In the genomic region with DNA sequence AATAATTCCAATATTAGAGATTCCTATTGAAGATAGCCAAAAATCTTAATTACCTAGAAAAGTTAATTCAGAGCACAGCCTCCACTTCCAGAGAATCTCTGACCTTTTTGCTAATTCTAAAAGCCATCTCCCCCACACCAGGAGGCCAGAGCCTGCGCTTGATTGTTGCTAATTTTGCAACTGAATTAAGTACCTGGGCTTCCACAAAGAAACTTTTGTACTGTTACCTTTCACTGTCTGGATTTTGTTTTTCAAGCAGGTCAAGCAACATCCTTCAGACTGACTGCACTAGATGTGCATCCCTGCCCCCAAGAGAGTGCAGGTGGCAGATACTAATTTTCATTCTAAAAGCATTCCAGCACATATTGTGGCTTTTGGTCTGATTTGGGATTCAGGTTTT, we compare ENCODE assay signal across 19 mouse cellular contexts.
DNase-seq lines count a peak whose midpoint lies in the region.
"Had no signal": no experiment of that assay in that cellular context is flagged by ENCODE, and none has a peak within 500 bp of the region (broad histone marks: within the 10 kb centered on the region; RNA-seq: fewer than 3 reads in every experiment).

No protein-coding gene starts in this region.

- DNase-seq in ES-CJ7 (ENCODE audit: low read depth, low spot score): peak; percentile 14
- DNase-seq in R1 (ENCODE audit: low read depth, low spot score): peak; percentile 53
- DNase-seq in ZHBTc4 (ENCODE audit: low read depth, low spot score): peak; percentile 11
- no peak for DNase-seq in cerebellum, postnatal 14 days
- DNase-seq in embryo, embryonic 10.5 days (ENCODE audit: low spot score): no peak
- no peak for DNase-seq in gastrocnemius, postnatal 10 days
- DNase-seq: adrenal gland, adult 2 months; adrenal gland, adult 8-10 months; adrenal gland, postnatal 10 days; adrenal gland, postnatal 14 days; adrenal gland, postnatal 25 days; adrenal gland, postnatal 36 days; B cell, adult 2 months; cerebellum, adult 11 months; cerebellum, adult 11-12 months; cerebellum, adult 18-20 months; cerebellum, adult 2 months; cerebellum, adult 8-10 months; cerebellum, adult 9-10 months had no signal

Comparison
In these comparisons a context has a peak if more than half of its experiments do, and no peak if none do; other contexts are left out.
1. DNase-seq: peak in ES-CJ7 (single experiment), R1 (single experiment) and ZHBTc4 (single experiment); none in cerebellum, postnatal 14 days (0 of 2), embryo, embryonic 10.5 days (single experiment) and gastrocnemius, postnatal 10 days (single experiment).